Mouse (Mus musculus) thymus, postnatal 14 days (tissue): ENCODE results near the gene Anp32b.

Experiments used
- DNase-seq: peaks from one replicate; pipeline ENCODE4 v3.0.0; 2021

The Anp32b gene

GRCm38 (mm10) chr4:46450519-46451131, at the start of gene Anp32b:
Gene Anp32b (plus strand): TSS chr4:46450902.
- peak; percentile 96 for DNase-seq

- peak; percentile 77 for DNase-seq
These were observed 46.5 kb upstream of the Anp32b start for GRCm38 (mm10) chr4:46404042-46404795.

- no peak for DNase-seq
These were observed 43.6 kb upstream of the Anp32b start for GRCm38 (mm10) chr4:46406966-46407703.

GRCm38 (mm10) chr4:46410677-46411076, 40.0 kb upstream of the Anp32b start:
- DNase-seq: no peak

- peak; percentile 70 for DNase-seq
These were observed 39.2 kb upstream of the Anp32b start for GRCm38 (mm10) chr4:46411489-46411888.

GRCm38 (mm10) chr4:46412113-46412512, 38.6 kb upstream of the Anp32b start:
- DNase-seq: no peak

- DNase-seq: no peak
These were observed 37.3 kb upstream of the Anp32b start, which contains the start of gene Hemgn for GRCm38 (mm10) chr4:46413406-46413805. Gene Hemgn (minus strand): TSS chr4:46413506.

GRCm38 (mm10) chr4:46417491-46417890, 33.2 kb upstream of the Anp32b start:
- peak; percentile 21 for DNase-seq

- no peak for DNase-seq
These were observed 31.9 kb upstream of the Anp32b start for GRCm38 (mm10) chr4:46418851-46419250.

GRCm38 (mm10) chr4:46422625-46423024, 28.1 kb upstream of the Anp32b start:
- DNase-seq: no peak

- DNase-seq: no peak
These were observed 21.7 kb upstream of the Anp32b start for GRCm38 (mm10) chr4:46428903-46429499.

- no peak for DNase-seq
These were observed 18.2 kb upstream of the Anp32b start for GRCm38 (mm10) chr4:46432339-46433036.

- peak; percentile 47 for DNase-seq
These were observed 8.2 kb upstream of the Anp32b start for GRCm38 (mm10) chr4:46442501-46442900.

- DNase-seq: peak; percentile 55
These were observed 5.3 kb upstream of the Anp32b start for GRCm38 (mm10) chr4:46445237-46445945.

- peak; percentile 53 for DNase-seq
These were observed 3.2 kb upstream of the Anp32b start for GRCm38 (mm10) chr4:46447461-46447860.

- DNase-seq: peak; percentile 55
These were observed 1.8 kb upstream of the Anp32b start for GRCm38 (mm10) chr4:46448886-46449285.

GRCm38 (mm10) chr4:46450020-46450518, 633 bp upstream of the Anp32b start:
- DNase-seq: no peak

- peak; percentile 85 for DNase-seq
These were observed 597 bp downstream of the Anp32b start for GRCm38 (mm10) chr4:46451240-46451757.

GRCm38 (mm10) chr4:46451758-46452480, 1.2 kb downstream of the Anp32b start:
- DNase-seq: peak; percentile 81

GRCm38 (mm10) chr4:46452481-46452850, 1.8 kb downstream of the Anp32b start:
- DNase-seq: peak; percentile 62
